Mouse (Mus musculus): ENCODE data around the gene Cpne7. TPM values are rescaled to one million over a fixed set of nuclear protein-coding genes. Genes with fewer than 3 reads are reported as not detected.

Cpne7 gene
- polyA plus RNA-seq, 1 experiment from 2014 or later, result 1.8 TPM

Small RNA genes lying within 50 kb of the gene (microRNA-seq; reads per million reads assigned to microRNA genes)
- gene Mir7079 (0.59 reads per million), gene Mir7080 (0.44 reads per million)

Other genes with a start within 250 kb of the Cpne7 start
- gene Ankrd11, start 75.1 kb upstream of the Cpne7 start, polyA plus RNA-seq (2014; fragmentation: Nextera tagmentation; extraction: Ambion mirVana), result 42.4 and 46.2 TPM in 2 replicates
- gene Spg7, start 54.4 kb upstream of the Cpne7 start, polyA plus RNA-seq (2014; fragmentation: Nextera tagmentation; extraction: Ambion mirVana), result 42.0 and 43.6 TPM in 2 replicates
- gene Rpl13, start 15.0 kb upstream of the Cpne7 start, polyA plus RNA-seq (2014; fragmentation: Nextera tagmentation; extraction: Ambion mirVana), result 843 and 877 TPM in 2 replicates
- 0.95 TPM in 1 of 2 replicates, not detected in the other for gene Sult5a1, start 40.9 kb downstream of the Cpne7 start, polyA plus RNA-seq (2014; fragmentation: Nextera tagmentation; extraction: Ambion mirVana)
- not detected in 2 replicates for gene Dpep1, start 68.9 kb downstream of the Cpne7 start, polyA plus RNA-seq (2014; fragmentation: Nextera tagmentation; extraction: Ambion mirVana)
- gene Chmp1a, start 95.4 kb downstream of the Cpne7 start, polyA plus RNA-seq (2014; fragmentation: Nextera tagmentation; extraction: Ambion mirVana), result 175 and 196 TPM in 2 replicates
- gene Spata33, start 95.5 kb downstream of the Cpne7 start, polyA plus RNA-seq (2014; fragmentation: Nextera tagmentation; extraction: Ambion mirVana), result 5.3 and 6.9 TPM in 2 replicates
- 53.9 and 62.6 TPM in 2 replicates for gene Cdk10, start 107.5 kb downstream of the Cpne7 start, polyA plus RNA-seq (2014; fragmentation: Nextera tagmentation; extraction: Ambion mirVana)
- gene Spata2l, start 118.9 kb downstream of the Cpne7 start, polyA plus RNA-seq (2014; fragmentation: Nextera tagmentation; extraction: Ambion mirVana), result 4.4 and 5.1 TPM in 2 replicates
- gene Zfp276, start 136.8 kb downstream of the Cpne7 start, polyA plus RNA-seq (2014; fragmentation: Nextera tagmentation; extraction: Ambion mirVana), result 20.0 and 22.2 TPM in 2 replicates
- 54.0 and 59.0 TPM in 2 replicates for gene Vps9d1, start 137.0 kb downstream of the Cpne7 start, polyA plus RNA-seq (2014; fragmentation: Nextera tagmentation; extraction: Ambion mirVana)
- 8.0 and 9.2 TPM in 2 replicates for gene Fanca, start 201.2 kb downstream of the Cpne7 start, polyA plus RNA-seq (2014; fragmentation: Nextera tagmentation; extraction: Ambion mirVana)
- gene Spire2, start 215.3 kb downstream of the Cpne7 start, polyA plus RNA-seq (2014; fragmentation: Nextera tagmentation; extraction: Ambion mirVana), result 32.8 and 36.0 TPM in 2 replicates